ENCODE assay signal across 18 mouse cellular contexts in genomic region chr4:97615031-97615430, GRCm38 (mm10).
A peak's percentile ranks its signal among the peaks of the same experiment; 100 is the strongest.
DNase-seq lines count a peak whose midpoint lies in the region; ATAC-seq and TF ChIP-seq lines count a peak whose summit lies in the region.
"Had no signal": no experiment of that assay in that cellular context is flagged by ENCODE, and none has a peak within 500 bp of the region (broad histone marks: within the 10 kb centered on the region; RNA-seq: fewer than 3 reads in every experiment).

No protein-coding gene starts in this region.

- ATAC-seq in intestine, embryonic 15.5 days, result peak; percentile 63
- 0 out of 2 replicates have a peak, but pooled peaks have one; percentile 5 for ATAC-seq in liver, embryonic 14.5 days (ENCODE audit: insufficient read depth)
- ATAC-seq in lung, postnatal 0 days, result no peak
- ATAC-seq: forebrain, embryonic 15.5 days had no signal

- H3K79me2 ChIP-seq in heart, adult 2 months (replicated peaks; ENCODE audit: control insufficient read depth, insufficient read depth, low read length), result no peaks in the 10 kb centered on the region

- no peaks in the 10 kb centered on the region for H3K27me3 ChIP-seq in intestine, embryonic 15.5 days (replicated peaks)
- no peaks in the 10 kb centered on the region; the same call in 1 of the 2 replicates for H3K27me3 ChIP-seq in liver, embryonic 14.5 days (ENCODE audit: control insufficient read depth, insufficient read depth, low read length)
- H3K27me3 ChIP-seq in lung, postnatal 0 days (replicated peaks; ENCODE audit: insufficient read depth, low read length), result no peaks in the 10 kb centered on the region
- H3K27me3 ChIP-seq in heart, adult 2 months (ENCODE audit: control insufficient read depth, insufficient read depth, low read length), result no peaks in the 10 kb centered on the region
- H3K27me3 ChIP-seq: embryonic facial prominence, embryonic 12.5 days; forebrain, embryonic 15.5 days had no signal

- DNase-seq in kidney, adult 9 months, result peak; percentile 4
- no peak for DNase-seq in kidney, postnatal 4 days
- no peak for DNase-seq in liver, embryonic 14.5 days (ENCODE audit: low read depth in 3 of 3, low spot score in 3 of 3)
- DNase-seq in lung, postnatal 0 days (ENCODE audit: low spot score), result no peak
- DNase-seq in heart, adult 2 months, result no peak
- DNase-seq in cerebellum, adult 11-12 months, result no peak
- DNase-seq: adrenal gland, postnatal 10 days; cerebellum, adult 11 months; cerebellum, adult 9-10 months; cerebellum, postnatal 25 days; gastrocnemius, postnatal 36 days; heart, adult 11 months; heart, postnatal 10 days; heart, postnatal 4 days had no signal

- no peak for TF ChIP-seq CTCF in liver, embryonic 14.5 days (IDR thresholded peaks at IDR 0.05; ENCODE audit: low read depth)
- TF ChIP-seq CTCF in lung, postnatal 0 days (IDR thresholded peaks at IDR 0.05), result no peak
- no peak for TF ChIP-seq CTCF in heart, adult 2 months (IDR thresholded peaks at IDR 0.05)

- no peak overlapping the region for H3K27ac ChIP-seq in intestine, embryonic 15.5 days
- no peak overlapping the region for H3K27ac ChIP-seq in liver, embryonic 14.5 days
- H3K27ac ChIP-seq in lung, postnatal 0 days (ENCODE audit: low read length), result no peak overlapping the region
- H3K27ac ChIP-seq in heart, adult 2 months, result no peak overlapping the region
- H3K27ac ChIP-seq: embryonic facial prominence, embryonic 12.5 days; forebrain, embryonic 15.5 days; heart, embryonic 10.5 days had no signal

- no peak overlapping the region for H3K9ac ChIP-seq in intestine, embryonic 15.5 days
- no peak overlapping the region for H3K9ac ChIP-seq in liver, embryonic 14.5 days (replicated peaks)
- no peak overlapping the region for H3K9ac ChIP-seq in lung, postnatal 0 days (replicated peaks; ENCODE audit: low read depth)
- H3K9ac ChIP-seq in heart, adult 2 months (ENCODE audit: low read depth, low read length), result no peak overlapping the region
- H3K9ac ChIP-seq: embryonic facial prominence, embryonic 12.5 days; forebrain, embryonic 15.5 days had no signal

- no peak overlapping the region for H3K4me3 ChIP-seq in intestine, embryonic 15.5 days (replicated peaks)
- H3K4me3 ChIP-seq in liver, embryonic 14.5 days (ENCODE audit: insufficient read depth in 1 of 2, low read depth in 2 of 2, low read length in 2 of 2), result no peak overlapping the region
- no peak overlapping the region for H3K4me3 ChIP-seq in lung, postnatal 0 days (ENCODE audit: low read depth, low read length)
- H3K4me3 ChIP-seq in heart, adult 2 months, result no peak overlapping the region
- H3K4me3 ChIP-seq: embryonic facial prominence, embryonic 12.5 days; forebrain, embryonic 15.5 days; heart, embryonic 10.5 days had no signal

- no peak for TF ChIP-seq POLR2A in heart, adult 2 months (IDR thresholded peaks at IDR 0.05; ENCODE audit: insufficient read depth, low read depth, low read length)

- H3K36me3 ChIP-seq in intestine, embryonic 15.5 days, result no peaks in the 10 kb centered on the region
- no peaks in the 10 kb centered on the region for H3K36me3 ChIP-seq in liver, embryonic 14.5 days (replicated peaks; ENCODE audit: control insufficient read depth, insufficient read depth, low read depth)
- no peaks in the 10 kb centered on the region for H3K36me3 ChIP-seq in lung, postnatal 0 days (ENCODE audit: insufficient read depth, low read length)
- no peaks in the 10 kb centered on the region for H3K36me3 ChIP-seq in heart, adult 2 months (ENCODE audit: control insufficient read depth, insufficient read depth, low read length)
- H3K36me3 ChIP-seq: embryonic facial prominence, embryonic 12.5 days; forebrain, embryonic 15.5 days; heart, embryonic 10.5 days had no signal

- H3K4me1 ChIP-seq in intestine, embryonic 15.5 days (replicated peaks), result peaks cover 7% of the 10 kb centered on the region
- H3K4me1 ChIP-seq in liver, embryonic 14.5 days (replicated peaks; ENCODE audit: control insufficient read depth in 2 of 2, insufficient read depth in 2 of 2, low read length in 1 of 2), result no peaks in the 10 kb centered on the region; a peak in 1 of 4 replicates
- H3K4me1 ChIP-seq in lung, postnatal 0 days (ENCODE audit: insufficient read depth, low read depth, low read length), result no peaks in the 10 kb centered on the region
- H3K4me1 ChIP-seq in heart, adult 2 months (ENCODE audit: control insufficient read depth, insufficient read depth, low read length), result peaks cover 7% of the 10 kb centered on the region

- intact Hi-C loops in heart, adult 2 months (cut with DNase I), result no loop called here

- no peaks in the 10 kb centered on the region for H3K9me3 ChIP-seq in intestine, embryonic 15.5 days
- H3K9me3 ChIP-seq in liver, embryonic 14.5 days (ENCODE audit: control insufficient read depth, low read length), result no peaks in the 10 kb centered on the region
- no peaks in the 10 kb centered on the region for H3K9me3 ChIP-seq in lung, postnatal 0 days (ENCODE audit: low read length)
- H3K9me3 ChIP-seq: embryonic facial prominence, embryonic 12.5 days; forebrain, embryonic 15.5 days; heart, embryonic 10.5 days had no signal

- no peak for TF ChIP-seq EP300 in liver, embryonic 14.5 days (IDR thresholded peaks at IDR 0.05; ENCODE audit: low read depth)
- TF ChIP-seq EP300 in lung, postnatal 0 days (IDR thresholded peaks at IDR 0.05), result no peak
- no peak for TF ChIP-seq EP300 in heart, adult 2 months (IDR thresholded peaks at IDR 0.05; ENCODE audit: insufficient read depth, low read depth, low read length)

- 73% methylated on average over 3 of the region's 3 CpGs for WGBS in intestine, embryonic 15.5 days
- 43% methylated on average over 3 of the region's 3 CpGs for WGBS in liver, embryonic 14.5 days (ENCODE audit: insufficient replicate concordance)
- WGBS in lung, postnatal 0 days, result 65% methylated on average over 3 of the region's 3 CpGs
- 91% methylated on average over 3 of the region's 3 CpGs for WGBS in heart, adult 2 months

- H3K4me2 ChIP-seq in intestine, embryonic 15.5 days (replicated peaks), result no peak overlapping the region
- no peak overlapping the region for H3K4me2 ChIP-seq in liver, embryonic 14.5 days (ENCODE audit: low read depth)
- H3K4me2 ChIP-seq in lung, postnatal 0 days (replicated peaks; ENCODE audit: low read depth, low read length), result no peak overlapping the region
- H3K4me2 ChIP-seq: embryonic facial prominence, embryonic 12.5 days; forebrain, embryonic 15.5 days had no signal
